Mouse (Mus musculus) olfactory bulb, adult 2 months (tissue): ENCODE data around the gene Lhfpl3.

Source experiments
- CTCF ChIP-seq: fragments of 200-500 bp; IDR thresholded peaks from 2 replicates; pipeline ENCODE4 v1.5.1; 2012; ENCODE audit warnings: low read depth, mild to moderate bottlenecking, low read length, moderate library complexity; ENCODE audit not compliant: insufficient read depth
- POLR2A ChIP-seq: fragments of 200-500 bp; IDR thresholded peaks from 2 replicates; pipeline ENCODE4 v1.6.1; 2012; ENCODE audit warnings: mild to moderate bottlenecking, low read depth, low read length, moderate library complexity; ENCODE audit not compliant: insufficient read depth

DNA sequence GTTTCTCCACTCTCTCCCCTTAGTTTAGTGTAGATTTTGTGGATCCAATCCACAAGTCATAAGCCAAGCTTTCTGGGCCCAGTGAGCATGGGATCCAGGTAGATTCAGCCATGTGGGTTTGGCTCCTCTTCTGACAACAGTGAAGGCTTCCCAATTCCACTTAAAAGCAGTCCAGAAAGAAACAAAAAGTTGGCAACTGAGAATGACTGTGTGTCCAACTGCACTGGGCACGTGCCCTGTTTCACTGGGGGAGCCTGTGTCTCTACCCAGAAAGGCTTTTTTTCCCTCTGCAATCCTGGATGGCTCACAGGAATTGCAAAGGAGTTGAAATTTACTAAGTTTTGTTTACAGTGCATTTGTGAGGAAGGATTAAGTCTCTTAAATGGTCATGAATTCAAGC lies 24.9 kb downstream of the Lhfpl3 start:
- TF ChIP-seq CTCF (no peak), POLR2A (no peak)
